In the genomic region with DNA sequence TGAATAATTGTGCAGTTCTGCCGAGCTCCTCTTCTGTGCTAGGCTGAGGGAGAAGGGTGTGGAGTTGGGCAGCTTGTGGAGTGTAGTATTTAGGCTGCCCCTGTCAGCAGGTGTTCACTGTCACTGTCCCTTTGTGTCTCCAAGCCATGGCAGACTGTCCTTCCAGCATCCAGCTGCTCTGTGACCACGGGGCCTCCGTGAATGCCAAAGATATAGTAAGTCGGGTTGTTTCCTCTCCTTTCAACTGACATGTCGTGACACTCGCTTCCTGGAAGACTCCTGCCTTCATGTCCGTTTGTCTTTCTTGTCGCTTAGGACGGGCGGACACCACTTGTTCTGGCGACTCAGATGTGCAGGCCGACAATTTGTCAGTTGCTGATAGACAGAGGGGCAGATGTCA, we compare ENCODE assay signal across 26 mouse cellular contexts. TPM values are rescaled to one million over a fixed set of nuclear protein-coding genes. Genes with fewer than 3 reads are reported as not detected.
DNase-seq lines count a peak whose midpoint lies in the region; ATAC-seq and TF ChIP-seq lines count a peak whose summit lies in the region.
"Had no signal": no experiment of that assay in that cellular context is flagged by ENCODE, and none has a peak within 500 bp of the region (broad histone marks: within the 10 kb centered on the region; RNA-seq: fewer than 3 reads in every experiment).

No protein-coding gene starts in this region.

- no peak overlapping the region for H3K4me2 ChIP-seq in kidney, embryonic 15.5 days
- no peak overlapping the region for H3K4me2 ChIP-seq in midbrain, postnatal 0 days (ENCODE audit: low read depth, low read length, poor library complexity, severe bottlenecking)
- H3K4me2 ChIP-seq: embryonic facial prominence, embryonic 12.5 days; forebrain, embryonic 15.5 days; heart, embryonic 15.5 days; hindbrain, embryonic 13.5 days; liver, embryonic 13.5 days; lung, embryonic 14.5 days; neural tube, embryonic 15.5 days had no signal

- H3K9me3 ChIP-seq in kidney, embryonic 15.5 days (replicated peaks) = no peaks in the 10 kb centered on the region
- no peaks in the 10 kb centered on the region for H3K9me3 ChIP-seq in midbrain, embryonic 10.5 days (replicated peaks)
- no peaks in the 10 kb centered on the region for H3K9me3 ChIP-seq in midbrain, postnatal 0 days (ENCODE audit: low read length)
- H3K9me3 ChIP-seq: embryonic facial prominence, embryonic 12.5 days; forebrain, embryonic 15.5 days; G1E; heart, embryonic 15.5 days; hindbrain, embryonic 13.5 days; liver, embryonic 13.5 days; neural tube, embryonic 15.5 days had no signal

- H3K27me3 ChIP-seq in kidney, embryonic 15.5 days = no peaks in the 10 kb centered on the region
- H3K27me3 ChIP-seq in midbrain, embryonic 10.5 days (ENCODE audit: low read depth, poor library complexity, severe bottlenecking) = no peaks in the 10 kb centered on the region
- H3K27me3 ChIP-seq in midbrain, postnatal 0 days (ENCODE audit: insufficient read depth, low read length) = no peaks in the 10 kb centered on the region
- H3K27me3 ChIP-seq: embryonic facial prominence, embryonic 12.5 days; forebrain, embryonic 15.5 days; heart, embryonic 15.5 days; hindbrain, embryonic 13.5 days; liver, embryonic 13.5 days; neural tube, embryonic 15.5 days had no signal

- peak overlapping the region; percentile 85 for H3K27ac ChIP-seq in gastrocnemius, adult 2 months
- H3K27ac ChIP-seq in kidney, embryonic 15.5 days = peak overlapping the region; percentile 79; the same call in 1 of the 2 replicates
- H3K27ac ChIP-seq in midbrain, embryonic 10.5 days (replicated peaks) = 0 out of 2 replicates have a peak overlapping the region, but pooled peaks have one; percentile 20
- no peak overlapping the region for H3K27ac ChIP-seq in midbrain, postnatal 0 days (ENCODE audit: low read depth, low read length)
- H3K27ac ChIP-seq: embryonic facial prominence, embryonic 12.5 days; forebrain, embryonic 15.5 days; heart, embryonic 15.5 days; hindbrain, embryonic 13.5 days; liver, embryonic 13.5 days; macrophage; neural tube, embryonic 15.5 days had no signal

- no peak for DNase-seq in gastrocnemius, adult 2 months
- DNase-seq in gastrocnemius, adult 18-20 months (ENCODE audit: low spot score) = no peak
- DNase-seq in kidney, postnatal 14 days = no peak
- peak; percentile 44 for DNase-seq in left cerebral cortex, postnatal 4 days
- no peak for DNase-seq in left cerebral cortex, adult 9 months (ENCODE audit: low spot score in 2 of 2)
- DNase-seq in midbrain, embryonic 10.5 days (ENCODE audit: low spot score) = no peak
- no peak for DNase-seq in midbrain, postnatal 0 days (ENCODE audit: low spot score)
- DNase-seq: adrenal gland, adult 8-10 months; cerebellum, adult 9-10 months; embryo, embryonic 11 days; heart, postnatal 36 days; liver, embryonic 13.5 days; lung, embryonic 14.5 days; midbrain, embryonic 14.5 days; retina, postnatal 1 day; right cerebral cortex, postnatal 14 days; thymus, postnatal 4 days had no signal

- H3K4me1 ChIP-seq in kidney, embryonic 15.5 days = peaks cover 8% of the 10 kb centered on the region; the same call in 1 of the 2 replicates
- peaks cover 7% of the 10 kb centered on the region; the same call in 1 of the 2 replicates for H3K4me1 ChIP-seq in midbrain, embryonic 10.5 days
- no peaks in the 10 kb centered on the region for H3K4me1 ChIP-seq in midbrain, postnatal 0 days (ENCODE audit: insufficient read depth, low read length)
- H3K4me1 ChIP-seq: heart, embryonic 15.5 days; liver, embryonic 13.5 days; neural tube, embryonic 15.5 days had no signal

- 73% methylated on average over 12 of the region's 12 CpGs for WGBS in kidney, embryonic 15.5 days
- 90% methylated on average over 12 of the region's 12 CpGs for WGBS in midbrain, embryonic 10.5 days
- WGBS in midbrain, postnatal 0 days = 85% methylated on average over 12 of the region's 12 CpGs

- ATAC-seq in kidney, embryonic 15.5 days (replicated peaks; ENCODE audit: low FRiP score) = no peak
- ATAC-seq in midbrain, postnatal 0 days (ENCODE audit: low FRiP score) = no peak
- ATAC-seq: forebrain, embryonic 15.5 days; intestine, postnatal 0 days had no signal

- no peak overlapping the region; the same call in 1 of the 2 replicates for H3K4me3 ChIP-seq in gastrocnemius, adult 2 months
- no peak overlapping the region for H3K4me3 ChIP-seq in kidney, embryonic 15.5 days (replicated peaks)
- H3K4me3 ChIP-seq in midbrain, embryonic 10.5 days = no peak overlapping the region
- no peak overlapping the region for H3K4me3 ChIP-seq in midbrain, postnatal 0 days (ENCODE audit: low read depth, low read length)
- H3K4me3 ChIP-seq: embryonic facial prominence, embryonic 12.5 days; forebrain, embryonic 15.5 days; heart, embryonic 15.5 days; hindbrain, embryonic 13.5 days; liver, embryonic 13.5 days; neural tube, embryonic 15.5 days had no signal

- intact Hi-C loops in gastrocnemius, adult 2 months (cut with DNase I) = no loop called here
- intact Hi-C loops in left cerebral cortex, postnatal 4 days (cut with DNase I) = no loop called here

- peaks cover 40% of the 10 kb centered on the region; the same call in 1 of the 2 replicates for H3K36me3 ChIP-seq in kidney, embryonic 15.5 days
- H3K36me3 ChIP-seq in midbrain, embryonic 10.5 days = peaks cover 16% of the 10 kb centered on the region
- H3K36me3 ChIP-seq in midbrain, postnatal 0 days (ENCODE audit: insufficient read depth, low read length) = no peaks in the 10 kb centered on the region
- H3K36me3 ChIP-seq: forebrain, embryonic 15.5 days; G1E; hindbrain, embryonic 13.5 days; liver, embryonic 13.5 days; neural tube, embryonic 15.5 days had no signal

- TF ChIP-seq CTCF in gastrocnemius, adult 2 months (IDR thresholded peaks at IDR 0.05) = no peak
- no peak for TF ChIP-seq CTCF in midbrain, postnatal 0 days (IDR thresholded peaks at IDR 0.05)

- no peak overlapping the region for H3K9ac ChIP-seq in kidney, embryonic 15.5 days
- no peak overlapping the region for H3K9ac ChIP-seq in midbrain, postnatal 0 days (replicated peaks; ENCODE audit: low read length, poor library complexity, severe bottlenecking)
- H3K9ac ChIP-seq: embryonic facial prominence, embryonic 12.5 days; forebrain, embryonic 15.5 days; heart, embryonic 15.5 days; hindbrain, embryonic 13.5 days; liver, embryonic 13.5 days; lung, embryonic 14.5 days; neural tube, embryonic 15.5 days had no signal

RNA-seq across cellular contexts. Expression of a gene that starts 55.6 kb away (rescaled TPM):
- 100 to 1,000 TPM; 119 to 145 TPM for total RNA-seq in gastrocnemius, adult 2 months (2021)
- total RNA-seq in gastrocnemius, adult 18-20 months (2021) = 100 to 1,000 TPM; 137 to 171 TPM
- polyA plus RNA-seq in kidney, embryonic 15.5 days (2015; fragmentation: Nextera tagmentation; extraction: Ambion mirVana) = 33.5 and 36.2 TPM in 2 replicates
- 10 to 100 TPM; 18.5 to 18.6 TPM for total RNA-seq in left cerebral cortex, postnatal 4 days (2021)
- polyA plus RNA-seq in midbrain, embryonic 10.5 days (2016; fragmentation: Nextera tagmentation; extraction: Ambion mirVana) = 33.1 and 37.0 TPM in 2 replicates
- total RNA-seq in midbrain, postnatal 0 days (2014; rRNA removed) = 6.1 and 8.9 TPM in 2 replicates
- polyA plus RNA-seq in midbrain, postnatal 0 days (2015; fragmentation: Nextera tagmentation; extraction: Ambion mirVana) = 10.8 and 11.5 TPM in 2 replicates
- polyA plus RNA-seq: G1E had no signal

Comparison
In these comparisons a context has a peak if more than half of its experiments do, and no peak if none do; other contexts are left out.
1. RNA of a gene that starts 55.6 kb away (total RNA-seq): 137 to 171 TPM in gastrocnemius, adult 18-20 months and 119 to 145 TPM in gastrocnemius, adult 2 months; 18.5 to 18.6 TPM in left cerebral cortex, postnatal 4 days and 6.1 to 8.9 TPM in midbrain, postnatal 0 days; every median in the first group is over 4 times any median in the second.